Mouse (Mus musculus) stomach, embryonic 16.5 days (tissue): Measurements from ENCODE around the gene Hsf4. TPM values are rescaled to one million over a fixed set of nuclear protein-coding genes. Genes with fewer than 3 reads are reported as not detected.

Experiments used
- ATAC-seq: fragments of 200-750 bp; cut with Nextera tagmentation; 2 replicates; pipeline ENCODE4 v1.8.0; 2017; ENCODE audit warnings: moderate number of reproducible peaks, moderate TSS enrichment; ENCODE audit not compliant: insufficient read depth, low FRiP score
- H3K27ac ChIP-seq: fragments of 300-500 bp; sonication (generic); 2 replicates; pipeline ENCODE4 v1.5.1; 2014; ENCODE audit warnings: low read length
- H3K27me3 ChIP-seq: fragments of 300-500 bp; sonication (generic); 2 replicates; pipeline ENCODE4 v1.6.1; 2014; ENCODE audit warnings: low read length, control low read depth, mixed read lengths; ENCODE audit not compliant: control insufficient read depth, insufficient read depth
- H3K36me3 ChIP-seq: fragments of 300-500 bp; sonication (generic); 2 replicates; pipeline ENCODE4 v1.6.1; 2014; ENCODE audit warnings: low read length; ENCODE audit not compliant: control insufficient read depth, insufficient read depth
- H3K4me1 ChIP-seq: fragments of 300-500 bp; sonication (generic); 2 replicates; pipeline ENCODE4 v1.6.1; 2014; ENCODE audit warnings: low read length, control low read depth, mixed read lengths; ENCODE audit not compliant: control insufficient read depth, insufficient read depth
- H3K4me2 ChIP-seq: fragments of 300-500 bp; sonication (generic); 2 replicates; pipeline ENCODE4 v1.6.1; 2014; ENCODE audit warnings: low read depth, low read length, mixed read lengths
- H3K4me3 ChIP-seq: fragments of 300-500 bp; sonication (generic); replicated peaks from 2 replicates; pipeline ENCODE4 v1.5.1; 2014; ENCODE audit warnings: mild to moderate bottlenecking, low read length
- H3K9ac ChIP-seq: fragments of 300-500 bp; sonication (generic); 2 replicates; pipeline ENCODE4 v1.6.1; 2014; ENCODE audit warnings: low read length
- H3K9me3 ChIP-seq: fragments of 300-500 bp; sonication (generic); replicated peaks from 2 replicates; pipeline ENCODE4 v1.6.1; 2016; ENCODE audit warnings: low read length, control low read depth; ENCODE audit not compliant: control insufficient read depth
- WGBS: fragments of 180-500 bp; shearing (Covaris S2); extraction: QIAGEN DNeasy Blood & Tissue Kit; methylation state at CpG from one replicate; pipeline ENCODE4 v1.1.7; 2014; 5-methylcytosine and 5-hydroxymethylcytosine counted together
- polyA plus RNA-seq: library from polyadenylated mRNA; unstranded; fragments of >200 nt; fragmentation: Nextera tagmentation; extraction: Ambion mirVana; gene quantifications from 2 replicates; pipeline ENCODE4 v1.2.1, GENCODE M21; 2015

Gene Hsf4
- polyA plus RNA-seq, 1 experiment from 2014 or later, result not detected

DNA sequence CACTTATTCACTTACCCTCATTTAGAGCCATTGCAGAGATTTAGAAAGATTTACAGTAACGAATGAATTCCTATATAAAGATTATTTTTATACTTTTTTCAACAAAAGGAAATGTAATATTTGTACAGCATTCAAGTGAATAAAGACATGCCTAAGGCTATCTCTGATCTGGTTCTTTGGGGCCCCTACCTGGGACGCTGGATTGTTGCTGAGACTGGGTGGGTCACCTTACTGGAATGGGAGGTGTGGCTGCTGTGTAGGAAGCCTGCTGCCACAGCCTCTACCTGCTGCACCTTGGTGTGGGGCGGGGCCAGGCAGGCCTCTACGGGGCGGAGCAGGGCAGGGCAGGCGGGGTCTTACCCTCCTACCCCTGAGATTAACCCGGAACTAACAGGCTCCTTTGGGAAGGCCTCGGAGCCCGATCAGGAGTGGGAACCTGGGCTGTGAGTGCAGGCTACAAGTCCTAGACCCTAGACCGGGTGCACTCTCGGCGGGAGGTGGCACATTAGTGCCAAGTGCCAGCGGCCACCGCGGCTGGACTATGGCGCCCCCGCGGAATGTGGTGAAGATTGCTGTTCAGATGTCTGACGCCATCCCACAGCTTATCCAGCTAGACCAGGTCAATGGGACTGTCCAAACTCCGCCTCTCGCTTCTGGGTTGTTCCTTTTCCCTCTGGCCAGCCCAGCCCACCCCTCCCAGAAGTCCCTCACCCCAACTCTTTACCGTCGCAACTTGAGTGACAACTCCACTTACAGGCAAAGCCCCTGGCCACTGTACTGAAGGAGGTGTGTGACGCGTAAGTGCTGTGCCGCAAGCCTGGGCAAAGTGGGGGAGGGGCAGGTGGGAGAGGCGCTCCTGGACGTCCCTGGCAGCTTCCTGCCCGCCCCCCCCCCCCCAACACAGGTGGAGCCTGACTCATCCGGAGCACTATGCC is 35.9 kb downstream of the Hsf4 start, which contains the start of gene Elmo3:
Elmo3 (plus strand) TSS at position 391 of the 935 bp plus-strand sequence.
- H3K9ac ChIP-seq, result peak within 1 kb of the TSS; percentile 77
- H3K9me3 ChIP-seq, result no peaks in the 10 kb centered on the region
- H3K36me3 ChIP-seq, result peaks cover 26% of the 10 kb centered on the region
- no peaks in the 10 kb centered on the region for H3K27me3 ChIP-seq
- peak within 1 kb of the TSS; percentile 77 for H3K4me2 ChIP-seq
- peaks cover 24% of the 10 kb centered on the region for H3K4me1 ChIP-seq
- WGBS, result 4% methylated on average over 30 of the region's 30 CpGs
- peak; percentile 94 for ATAC-seq
- peak within 1 kb of the TSS; percentile 95 for H3K27ac ChIP-seq
- peak within 1 kb of the TSS; percentile 54 for H3K4me3 ChIP-seq

DNA sequence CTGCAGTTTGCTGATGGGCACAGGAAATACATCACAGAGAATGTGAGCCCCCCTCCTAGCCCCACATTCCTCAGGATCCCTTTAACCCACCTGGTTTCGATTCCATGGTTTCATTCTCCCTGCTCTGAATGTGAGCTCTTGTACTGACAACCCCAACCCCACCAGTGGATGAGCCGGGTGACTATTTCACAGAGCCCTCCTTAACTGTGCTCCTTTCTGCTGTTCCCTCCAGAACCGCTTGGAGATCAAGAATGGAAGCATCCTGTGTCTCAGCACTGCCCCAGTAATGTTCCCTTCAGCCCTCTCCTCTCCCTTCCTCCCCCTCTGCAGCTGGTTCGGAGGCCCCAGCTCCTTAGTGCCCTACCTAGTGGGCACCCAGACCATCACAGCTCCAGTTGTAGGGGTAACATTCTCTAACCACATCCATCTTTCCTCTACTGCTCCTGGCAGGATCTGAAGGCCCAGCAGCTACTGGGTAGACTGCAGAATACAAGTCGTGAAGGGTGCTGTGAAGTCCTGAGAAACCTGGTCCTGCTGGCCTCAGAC is 36.6 kb downstream of the Hsf4 start:
- 35% methylated on average over 5 of the region's 5 CpGs for WGBS
- Histone ChIP-seq H3K27me3 (no peaks in the 10 kb centered on the region), H3K4me1 (peaks cover 24% of the 10 kb centered on the region), H3K36me3 (peaks cover 21% of the 10 kb centered on the region), H3K4me3 (peak overlapping the region; percentile 54), H3K4me2 (peak overlapping the region; percentile 77), H3K9ac (peak overlapping the region; percentile 77), H3K9me3 (no peaks in the 10 kb centered on the region), H3K27ac (peak overlapping the region; percentile 95)
- no peak for ATAC-seq

DNA sequence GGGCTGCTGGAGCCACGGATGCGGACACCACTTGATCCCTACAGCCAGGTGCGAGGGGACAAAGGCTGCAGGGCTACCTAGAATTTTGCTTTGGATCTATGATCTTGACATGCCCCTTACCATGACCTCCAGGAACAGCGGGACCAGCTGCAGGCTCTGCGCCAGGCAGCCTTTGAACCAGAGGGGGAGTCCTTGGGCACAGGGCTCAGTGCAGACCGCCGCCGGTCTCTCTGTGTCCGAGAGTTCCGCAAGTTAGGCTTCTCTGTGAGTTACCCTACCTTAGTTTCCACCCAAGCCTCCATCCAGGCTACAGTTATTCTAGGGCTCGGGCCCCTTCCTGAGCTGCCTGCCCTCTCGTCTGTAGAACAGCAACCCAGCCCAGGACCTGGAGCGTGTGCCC is 38.1 kb downstream of the Hsf4 start:
- Histone ChIP-seq H3K27me3 (no peaks in the 10 kb centered on the region), H3K36me3 (peaks cover 14% of the 10 kb centered on the region; the same call in 1 of the 2 replicates), H3K4me2 (no peak overlapping the region), H3K4me1 (peaks cover 24% of the 10 kb centered on the region), H3K9me3 (no peaks in the 10 kb centered on the region), H3K27ac (no peak overlapping the region), H3K9ac (no peak overlapping the region), H3K4me3 (no peak overlapping the region)
- WGBS, result 95% methylated on average over 13 of the region's 13 CpGs
- no peak for ATAC-seq

DNA sequence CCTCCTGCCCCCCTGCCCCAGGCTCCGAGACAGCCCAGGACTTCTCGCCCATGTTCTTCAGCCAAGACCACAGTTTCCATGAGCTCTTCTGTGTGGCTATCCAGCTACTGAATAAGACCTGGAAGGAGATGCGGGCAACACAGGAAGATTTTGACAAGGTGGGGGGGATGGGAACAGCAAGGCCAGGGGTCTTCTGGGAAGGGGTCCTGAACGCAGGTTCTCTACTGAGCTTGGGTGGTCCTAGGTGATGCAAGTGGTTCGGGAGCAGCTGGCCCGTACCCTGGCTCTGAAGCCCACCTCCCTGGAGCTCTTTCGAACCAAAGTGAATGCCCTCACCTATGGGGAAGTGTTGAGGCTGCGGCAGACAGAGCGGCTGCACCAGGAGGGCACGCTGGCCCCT is 38.8 kb downstream of the Hsf4 start:
- H3K4me1 ChIP-seq, result peaks cover 24% of the 10 kb centered on the region
- H3K9ac ChIP-seq, result no peak overlapping the region
- no peaks in the 10 kb centered on the region for H3K27me3 ChIP-seq
- no peak overlapping the region for H3K4me2 ChIP-seq
- H3K9me3 ChIP-seq, result no peaks in the 10 kb centered on the region
- no peak for ATAC-seq
- H3K27ac ChIP-seq, result no peak overlapping the region
- 91% methylated on average over 10 of the region's 10 CpGs for WGBS
- peaks cover 9% of the 10 kb centered on the region; the same call in 1 of the 2 replicates for H3K36me3 ChIP-seq
- no peak overlapping the region for H3K4me3 ChIP-seq

DNA sequence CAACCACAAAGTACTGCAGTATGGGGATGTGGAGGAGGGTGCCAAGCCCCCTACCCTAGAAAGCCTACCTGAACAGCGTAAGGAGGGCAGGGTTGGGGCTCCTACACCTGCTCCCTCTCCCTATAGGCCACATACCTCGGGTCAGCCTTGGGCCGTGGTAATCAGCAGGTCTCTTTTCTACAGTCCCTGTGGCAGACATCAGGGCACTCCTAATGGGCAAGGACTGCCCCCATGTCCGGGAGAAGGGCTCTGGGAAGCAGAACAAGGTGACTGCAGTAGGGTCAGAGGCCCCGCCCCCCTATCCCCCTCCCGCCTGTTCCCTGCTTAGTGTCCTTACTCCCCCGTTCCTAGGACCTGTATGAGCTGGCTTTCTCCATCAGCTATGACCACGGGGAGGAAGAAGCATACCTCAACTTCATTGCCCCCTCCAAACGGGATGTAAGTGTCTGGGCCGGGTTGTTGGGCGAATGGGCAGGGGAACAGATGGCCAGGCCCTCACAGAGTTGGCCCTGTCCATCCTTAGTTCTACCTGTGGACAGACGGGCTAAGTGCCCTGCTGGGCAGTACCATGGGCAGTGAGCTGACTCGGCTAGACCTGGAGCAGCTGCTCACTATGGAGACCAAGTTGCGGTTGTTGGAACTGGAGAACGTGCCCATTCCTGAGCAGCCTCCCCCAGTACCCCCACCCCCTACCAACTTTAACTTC is 39.7 kb downstream of the Hsf4 start:
- peaks cover 9% of the 10 kb centered on the region; the same call in 1 of the 2 replicates for H3K36me3 ChIP-seq
- 80% methylated on average over 15 of the region's 15 CpGs for WGBS
- no peaks in the 10 kb centered on the region for H3K27me3 ChIP-seq

DNA sequence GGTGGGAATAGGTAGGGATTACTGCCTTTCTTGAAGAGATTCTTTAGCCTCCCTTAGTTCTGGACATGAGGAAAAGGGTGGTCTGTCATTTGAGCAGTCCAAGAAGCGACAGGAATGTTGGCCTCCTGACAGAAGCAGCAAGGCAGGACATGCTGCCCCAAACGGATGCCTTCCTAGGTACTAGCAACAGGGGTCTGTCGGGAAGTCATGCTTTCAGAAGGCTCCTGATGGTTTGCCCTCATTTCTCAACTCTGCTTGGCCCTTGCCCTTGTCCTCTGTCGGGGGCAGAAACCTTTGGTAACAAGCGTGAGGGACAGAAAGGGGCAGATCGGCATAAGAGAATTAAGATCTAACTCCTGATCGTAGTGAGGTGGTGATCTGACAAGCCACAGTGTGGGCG is 40.5 kb downstream of the Hsf4 start:
- Histone ChIP-seq H3K27ac (no peak overlapping the region), H3K27me3 (no peaks in the 10 kb centered on the region), H3K9ac (no peak overlapping the region), H3K9me3 (no peaks in the 10 kb centered on the region), H3K4me1 (peaks cover 13% of the 10 kb centered on the region), H3K4me2 (no peak overlapping the region), H3K4me3 (no peak overlapping the region), H3K36me3 (peaks cover 9% of the 10 kb centered on the region; the same call in 1 of the 2 replicates)
- WGBS, result 78% methylated on average over 8 of the region's 8 CpGs
- no peak for ATAC-seq

More for the DNA sequence above, 39.7 kb downstream of the Hsf4 start:
- H3K4me3 ChIP-seq, result no peak overlapping the region
- no peaks in the 10 kb centered on the region for H3K9me3 ChIP-seq
- H3K9ac ChIP-seq, result no peak overlapping the region
- no peak overlapping the region for H3K4me2 ChIP-seq
- peaks cover 21% of the 10 kb centered on the region for H3K4me1 ChIP-seq
- no peak overlapping the region for H3K27ac ChIP-seq
- no peak for ATAC-seq

DNA sequence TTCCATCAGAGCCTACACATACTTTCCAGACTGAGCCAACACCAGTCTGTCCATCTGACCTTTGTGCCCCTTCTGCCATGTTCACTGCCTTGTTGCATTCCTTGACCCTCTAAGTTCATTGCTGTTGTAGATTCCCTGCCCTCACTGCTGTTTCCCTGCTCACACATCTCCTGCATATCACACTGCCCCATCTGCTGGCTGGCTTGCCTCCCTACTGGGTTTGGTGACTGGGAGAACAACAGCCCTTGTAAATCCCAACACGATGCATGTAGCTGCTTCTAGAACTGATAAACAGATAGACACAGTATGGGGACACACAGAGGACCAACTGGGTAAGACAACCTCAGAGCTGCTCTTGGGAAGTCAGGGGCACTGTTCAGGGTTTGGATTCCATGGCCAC is 42.1 kb downstream of the Hsf4 start:
- ATAC-seq, result no peak
- Histone ChIP-seq H3K4me1 (no peaks in the 10 kb centered on the region), H3K9ac (no peak overlapping the region), H3K4me2 (no peak overlapping the region), H3K27ac (no peak overlapping the region), H3K4me3 (no peak overlapping the region), H3K9me3 (no peaks in the 10 kb centered on the region), H3K27me3 (no peaks in the 10 kb centered on the region), H3K36me3 (peaks cover 9% of the 10 kb centered on the region; the same call in 1 of the 2 replicates)
- WGBS, result 73% methylated on average over 1 of the region's 1 CpGs

DNA sequence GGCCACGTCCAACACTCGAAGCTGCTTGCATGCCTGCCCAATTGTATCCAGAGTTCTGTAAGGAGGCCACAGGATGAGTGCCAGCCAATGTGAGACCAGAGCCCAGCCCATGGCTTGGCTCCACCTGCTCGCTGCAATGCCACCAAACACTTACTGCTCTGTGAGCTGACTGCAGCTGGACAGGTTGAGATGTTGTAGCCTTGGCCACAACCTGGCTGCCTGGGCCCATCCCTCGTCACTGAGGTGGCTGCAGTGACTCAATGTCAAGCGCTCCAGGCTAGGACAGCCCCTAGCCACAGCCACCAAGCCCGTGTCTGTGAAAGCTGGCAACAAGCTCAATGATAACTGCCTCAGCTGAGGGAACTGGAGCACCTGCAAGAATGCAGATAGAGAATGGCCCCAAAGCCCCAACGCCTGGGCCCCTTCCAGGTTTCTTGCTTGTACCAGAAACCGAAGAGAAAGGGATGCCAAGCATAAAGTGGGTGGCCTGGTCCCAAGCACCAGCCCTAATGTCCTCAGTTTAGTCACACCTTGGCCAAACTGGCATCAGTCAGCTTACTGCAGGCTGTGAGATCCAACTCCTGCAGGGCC is 43.4 kb downstream of the Hsf4 start:
- Histone ChIP-seq H3K4me1 (no peaks in the 10 kb centered on the region), H3K4me2 (no peak overlapping the region), H3K9me3 (no peaks in the 10 kb centered on the region), H3K27ac (no peak overlapping the region), H3K36me3 (peaks cover 6% of the 10 kb centered on the region; the same call in 1 of the 2 replicates), H3K27me3 (no peaks in the 10 kb centered on the region), H3K9ac (no peak overlapping the region), H3K4me3 (no peak overlapping the region)
- ATAC-seq, result no peak; the same call in 1 of the 2 replicates
- 84% methylated on average over 8 of the region's 8 CpGs for WGBS
